Mouse (Mus musculus): Measurements from ENCODE around the gene Zfp747.

DNA sequence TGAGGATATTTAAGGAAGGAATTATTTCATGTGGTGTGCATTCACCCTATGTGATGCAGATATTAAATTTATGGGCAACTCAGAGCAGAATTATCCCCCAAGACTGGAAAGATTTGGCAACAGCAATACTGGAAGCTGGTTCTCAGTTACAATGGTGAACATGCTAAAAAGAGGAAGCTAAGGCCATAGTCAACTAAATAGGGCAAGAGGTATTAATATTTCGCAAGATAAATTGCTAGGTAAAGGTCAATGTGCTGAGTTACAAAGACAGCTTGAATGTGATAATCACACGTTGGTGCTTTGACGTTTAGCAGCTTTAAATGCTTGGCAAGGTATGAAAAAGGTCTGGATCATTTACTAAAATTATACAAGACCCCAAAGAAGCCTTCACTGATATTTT is 20.1 kb downstream of the Zfp747 start:
- TF ChIP-seq CTCF (IDR thresholded peaks at IDR 0.05; ENCODE audit: borderline replicate concordance, insufficient read depth, low read length) (no peak), POLR2A (IDR thresholded peaks at IDR 0.05; ENCODE audit: low read depth, low read length) (no peak)

Data from embryonic fibroblast, embryonic 13.5 days (primary cell).